Mouse (Mus musculus): ENCODE results near the gene Csrp3.

GRCm38 (mm10) chr7:48847820-48848650, at the start of gene Csrp3:
- TF ChIP-seq CTCF (IDR thresholded peaks at IDR 0.05; ENCODE audit: control insufficient read depth, insufficient read depth, low read length), result no peak
- no peak for TF ChIP-seq POLR2A (IDR thresholded peaks at IDR 0.05; ENCODE audit: borderline replicate concordance, control insufficient read depth, low read depth, low read length)

Measured in bone marrow, adult 2 months (tissue).